Comparison of ENCODE assay signal across 22 mouse cellular contexts in genomic region chr6:88630560-88630959, GRCm38 (mm10). TPM values are rescaled to one million over a fixed set of nuclear protein-coding genes. Genes with fewer than 3 reads are reported as not detected.
DNase-seq lines count a peak whose midpoint lies in the region; ATAC-seq and TF ChIP-seq lines count a peak whose summit lies in the region.
"Had no signal": no experiment of that assay in that cellular context is flagged by ENCODE, and none has a peak within 500 bp of the region (broad histone marks: within the 10 kb centered on the region; RNA-seq: fewer than 3 reads in every experiment).

No protein-coding gene starts in this region.

- no peaks in the 10 kb centered on the region for H3K36me3 ChIP-seq in lung, embryonic 14.5 days (ENCODE audit: insufficient read depth)
- H3K36me3 ChIP-seq in stomach, embryonic 16.5 days (ENCODE audit: control insufficient read depth, insufficient read depth, low read length): no peaks in the 10 kb centered on the region
- no peaks in the 10 kb centered on the region for H3K36me3 ChIP-seq in stomach, postnatal 0 days (ENCODE audit: control insufficient read depth, insufficient read depth, low read length)
- H3K36me3 ChIP-seq: embryonic facial prominence, embryonic 15.5 days; forebrain, embryonic 10.5 days; heart, embryonic 13.5 days; hindbrain, embryonic 15.5 days had no signal

- peaks cover 5% of the 10 kb centered on the region; the same call in 1 of the 2 replicates for H3K4me1 ChIP-seq in lung, embryonic 14.5 days (ENCODE audit: insufficient read depth)
- peaks cover 15% of the 10 kb centered on the region; the same call in 1 of the 2 replicates for H3K4me1 ChIP-seq in stomach, embryonic 16.5 days (ENCODE audit: control insufficient read depth, insufficient read depth, low read length)
- H3K4me1 ChIP-seq in stomach, postnatal 0 days (replicated peaks; ENCODE audit: control insufficient read depth, insufficient read depth): 0 out of 2 replicates have a peak, but pooled peaks cover 3% of the 10 kb centered on the region
- H3K4me1 ChIP-seq in brown adipose tissue, adult 24 weeks (ENCODE audit: control insufficient read depth, insufficient read depth, insufficient read length, low read length): peaks cover 14% of the 10 kb centered on the region

- TF ChIP-seq EP300 in stomach, postnatal 0 days (optimal IDR thresholded peaks at IDR 0.05): no peak

- H3K4me3 ChIP-seq in lung, embryonic 14.5 days (ENCODE audit: low read depth, low read length): no peak overlapping the region
- no peak overlapping the region for H3K4me3 ChIP-seq in stomach, embryonic 16.5 days (replicated peaks; ENCODE audit: low read length)
- H3K4me3 ChIP-seq in stomach, postnatal 0 days (ENCODE audit: low read depth, low read length): no peak overlapping the region
- no peak overlapping the region for H3K4me3 ChIP-seq in brown adipose tissue, adult 24 weeks (ENCODE audit: insufficient read depth, low read depth, low read length)
- H3K4me3 ChIP-seq: embryonic facial prominence, embryonic 15.5 days; erythroblast, embryonic 14.5 days; forebrain, embryonic 10.5 days; heart, embryonic 13.5 days; hindbrain, embryonic 15.5 days had no signal

- H3K9ac ChIP-seq in lung, embryonic 14.5 days: no peak overlapping the region
- H3K9ac ChIP-seq in stomach, embryonic 16.5 days (ENCODE audit: low read length): no peak overlapping the region
- no peak overlapping the region for H3K9ac ChIP-seq in stomach, postnatal 0 days (ENCODE audit: low read length)
- H3K9ac ChIP-seq: embryonic facial prominence, embryonic 15.5 days; heart, embryonic 13.5 days; hindbrain, embryonic 15.5 days had no signal

- ATAC-seq in lung, embryonic 14.5 days (ENCODE audit: insufficient read depth): no peak
- ATAC-seq in stomach, embryonic 16.5 days (ENCODE audit: insufficient read depth, low FRiP score): no peak
- ATAC-seq in stomach, postnatal 0 days (ENCODE audit: low FRiP score, low TSS enrichment): no peak
- ATAC-seq: forebrain, embryonic 14.5 days had no signal

- 73% methylated on average over 5 of the region's 5 CpGs for WGBS in lung, embryonic 14.5 days
- 75% methylated on average over 5 of the region's 5 CpGs for WGBS in stomach, embryonic 16.5 days
- 71% methylated on average over 5 of the region's 5 CpGs for WGBS in stomach, postnatal 0 days

- TF ChIP-seq CTCF in lung, embryonic 14.5 days (IDR thresholded peaks at IDR 0.05; ENCODE audit: low read depth): no peak
- TF ChIP-seq CTCF in stomach, postnatal 0 days (IDR thresholded peaks at IDR 0.05; ENCODE audit: low read depth): no peak

- H3K27me3 ChIP-seq in lung, embryonic 14.5 days (ENCODE audit: insufficient read depth, low read length): no peaks in the 10 kb centered on the region
- H3K27me3 ChIP-seq in stomach, embryonic 16.5 days (ENCODE audit: control insufficient read depth, insufficient read depth, low read length): no peaks in the 10 kb centered on the region
- H3K27me3 ChIP-seq in stomach, postnatal 0 days (ENCODE audit: control insufficient read depth, insufficient read depth, low read length): no peaks in the 10 kb centered on the region
- H3K27me3 ChIP-seq: CH12.LX; embryonic facial prominence, embryonic 15.5 days; heart, embryonic 13.5 days; hindbrain, embryonic 15.5 days had no signal

- no peaks in the 10 kb centered on the region for H3K9me3 ChIP-seq in lung, embryonic 14.5 days (ENCODE audit: low read depth, low read length)
- no peaks in the 10 kb centered on the region for H3K9me3 ChIP-seq in stomach, embryonic 16.5 days (replicated peaks; ENCODE audit: control insufficient read depth, low read length)
- no peaks in the 10 kb centered on the region for H3K9me3 ChIP-seq in stomach, postnatal 0 days (ENCODE audit: control insufficient read depth, low read length)
- H3K9me3 ChIP-seq: embryonic facial prominence, embryonic 15.5 days; forebrain, embryonic 10.5 days; heart, embryonic 13.5 days; hindbrain, embryonic 15.5 days had no signal

- H3K4me2 ChIP-seq in lung, embryonic 14.5 days: no peak overlapping the region
- H3K4me2 ChIP-seq in stomach, embryonic 16.5 days (ENCODE audit: low read depth, low read length): no peak overlapping the region
- no peak overlapping the region for H3K4me2 ChIP-seq in stomach, postnatal 0 days (replicated peaks; ENCODE audit: low read depth)
- H3K4me2 ChIP-seq: embryonic facial prominence, embryonic 15.5 days; heart, embryonic 13.5 days; hindbrain, embryonic 15.5 days had no signal

- DNase-seq in lung, embryonic 14.5 days: peak; percentile 16
- no peak for DNase-seq in lung, postnatal 14 days
- DNase-seq in stomach, postnatal 0 days (ENCODE audit: low spot score): no peak
- DNase-seq in thymus, postnatal 10 days (ENCODE audit: low spot score in 2 of 2): no peak
- DNase-seq in gastrocnemius, adult 8-10 months (ENCODE audit: low spot score in 2 of 2): no peak
- DNase-seq: cerebellum, adult 11 months; cerebellum, adult 8-10 months; cerebellum, postnatal 14 days; embryo, embryonic 11 days; gastrocnemius, postnatal 14 days; heart, postnatal 36 days had no signal

- no peak overlapping the region for H3K27ac ChIP-seq in lung, embryonic 14.5 days (ENCODE audit: low read depth)
- peak overlapping the region; percentile 8; the same call in 1 of the 2 replicates for H3K27ac ChIP-seq in stomach, embryonic 16.5 days (ENCODE audit: low read length)
- H3K27ac ChIP-seq in stomach, postnatal 0 days (replicated peaks): no peak overlapping the region
- peak overlapping the region; percentile 50 for H3K27ac ChIP-seq in brown adipose tissue, adult 24 weeks (replicated peaks; ENCODE audit: low read depth, low read length)
- H3K27ac ChIP-seq: embryonic facial prominence, embryonic 15.5 days; forebrain, embryonic 10.5 days; heart, embryonic 13.5 days; hindbrain, embryonic 15.5 days had no signal

RNA-seq across cellular contexts. Expression of gene Kbtbd12, which starts 7.2 kb away (rescaled TPM):
- polyA plus RNA-seq in lung, embryonic 14.5 days (2014; fragmentation: Nextera tagmentation; extraction: Ambion mirVana): 0.19 TPM in 1 of 2 replicates, not detected in the other
- polyA plus RNA-seq in stomach, embryonic 16.5 days (2015; fragmentation: Nextera tagmentation; extraction: Ambion mirVana): 0.61 and 1.7 TPM in 2 replicates
- polyA plus RNA-seq in stomach, postnatal 0 days (2015; fragmentation: Nextera tagmentation; extraction: Ambion mirVana): 0.28 and 0.62 TPM in 2 replicates
- polyA plus RNA-seq in brown adipose tissue, adult 24 weeks (2012; ENCODE audit: insufficient read depth, insufficient read length, missing spikeins): 3.9 and 6.8 TPM in 2 replicates
- total RNA-seq in gastrocnemius, adult 8-10 months (2022): 10 to 100 TPM; 77.2 to 99.2 (median 91.8) TPM
- total RNA-seq: CH12.LX had no signal
- polyA plus RNA-seq: embryonic facial prominence, embryonic 11.5 days; erythroblast, embryonic 14.5 days; hindbrain, embryonic 11.5 days had no signal

Comparison
In these comparisons a context has a peak if more than half of its experiments do, and no peak if none do; other contexts are left out.
1. H3K27ac ChIP-seq: peak in stomach, embryonic 16.5 days (single experiment) and brown adipose tissue, adult 24 weeks (single experiment); none in lung, embryonic 14.5 days (single experiment) and stomach, postnatal 0 days (single experiment).